In genomic region chr2:120502605-120502990, GRCm38 (mm10) we compare ENCODE assay signal across 11 mouse cellular contexts. TPM values are rescaled to one million over a fixed set of nuclear protein-coding genes. Genes with fewer than 3 reads are reported as not detected.
A peak's percentile ranks its signal among the peaks of the same experiment; 100 is the strongest.
DNase-seq lines count a peak whose midpoint lies in the region; ATAC-seq and TF ChIP-seq lines count a peak whose summit lies in the region.
"Had no signal": no experiment of that assay in that cellular context is flagged by ENCODE, and none has a peak within 500 bp of the region (broad histone marks: within the 10 kb centered on the region; RNA-seq: fewer than 3 reads in every experiment).

No protein-coding gene starts in this region.

- no peak overlapping the region for H3K4me3 ChIP-seq in liver, postnatal 0 days (ENCODE audit: low read depth, low read length)
- no peak overlapping the region for H3K4me3 ChIP-seq in liver, embryonic 11.5 days (ENCODE audit: low read depth, low read length)
- H3K4me3 ChIP-seq: embryonic facial prominence, embryonic 13.5 days; neural tube, embryonic 13.5 days had no signal

- no peak for TF ChIP-seq CTCF in liver, postnatal 0 days (IDR thresholded peaks at IDR 0.05; ENCODE audit: low read depth)

- no peak for TF ChIP-seq EP300 in liver, postnatal 0 days (IDR thresholded peaks at IDR 0.05; ENCODE audit: low read depth)

- WGBS in liver, postnatal 0 days (ENCODE audit: insufficient replicate concordance) = 54% methylated on average over 3 of the region's 3 CpGs
- 72% methylated on average over 3 of the region's 3 CpGs for WGBS in liver, embryonic 11.5 days

- H3K9me3 ChIP-seq in liver, postnatal 0 days (ENCODE audit: low read length) = no peaks in the 10 kb centered on the region
- H3K9me3 ChIP-seq in liver, embryonic 11.5 days (ENCODE audit: control insufficient read depth, low read length) = no peaks in the 10 kb centered on the region
- H3K9me3 ChIP-seq: embryonic facial prominence, embryonic 13.5 days; neural tube, embryonic 13.5 days had no signal

- H3K27me3 ChIP-seq in liver, postnatal 0 days (ENCODE audit: insufficient read depth, low read length) = no peaks in the 10 kb centered on the region
- H3K27me3 ChIP-seq in liver, embryonic 11.5 days (replicated peaks; ENCODE audit: control insufficient read depth, insufficient read depth, low read length) = no peaks in the 10 kb centered on the region
- H3K27me3 ChIP-seq: embryonic facial prominence, embryonic 13.5 days; neural tube, embryonic 13.5 days had no signal

- H3K4me2 ChIP-seq in liver, postnatal 0 days (ENCODE audit: low read depth, low read length) = no peak overlapping the region
- H3K4me2 ChIP-seq in liver, embryonic 11.5 days = no peak overlapping the region
- H3K4me2 ChIP-seq: embryonic facial prominence, embryonic 13.5 days; neural tube, embryonic 13.5 days had no signal

- DNase-seq in cerebellum, adult 11 months = peak; percentile 20
- DNase-seq in liver, postnatal 0 days = peak; percentile 31
- DNase-seq in liver, embryonic 11.5 days (ENCODE audit: low spot score) = no peak
- DNase-seq in adrenal gland, postnatal 36 days = peak; percentile 52 to 59
- DNase-seq in heart, postnatal 4 days = peak; percentile 72
- DNase-seq in lung, postnatal 10 days = no peak

- peaks cover 5% of the 10 kb centered on the region; the same call in 1 of the 2 replicates for H3K36me3 ChIP-seq in liver, postnatal 0 days (replicated peaks; ENCODE audit: insufficient read depth, low read length)
- H3K36me3 ChIP-seq in liver, embryonic 11.5 days (ENCODE audit: control insufficient read depth, insufficient read depth, low read length) = peaks cover 10% of the 10 kb centered on the region

- H3K9ac ChIP-seq in liver, postnatal 0 days (replicated peaks) = no peak overlapping the region
- no peak overlapping the region for H3K9ac ChIP-seq in liver, embryonic 11.5 days (ENCODE audit: low read depth, low read length)
- H3K9ac ChIP-seq: embryonic facial prominence, embryonic 13.5 days; neural tube, embryonic 13.5 days had no signal

- peaks cover 6% of the 10 kb centered on the region for H3K4me1 ChIP-seq in liver, postnatal 0 days (ENCODE audit: insufficient read depth)
- H3K4me1 ChIP-seq in liver, embryonic 11.5 days (replicated peaks; ENCODE audit: control insufficient read depth, insufficient read depth, low read length) = peaks cover 15% of the 10 kb centered on the region

- no peak for ATAC-seq in cerebellum, adult (ENCODE audit: insufficient number of reproducible peaks, low FRiP score, low TSS enrichment)
- ATAC-seq in liver, postnatal 0 days = no peak
- ATAC-seq in liver, embryonic 11.5 days (replicated peaks; ENCODE audit: low FRiP score) = no peak
- ATAC-seq in granulocyte monocyte progenitor cell, adult 5-6 weeks (replicated peaks; ENCODE audit: poor library complexity, severe bottlenecking) = no peak

- H3K27ac ChIP-seq in liver, postnatal 0 days (ENCODE audit: low read depth) = no peak overlapping the region
- no peak overlapping the region for H3K27ac ChIP-seq in liver, embryonic 11.5 days (ENCODE audit: low read depth, low read length)
- H3K27ac ChIP-seq: embryonic facial prominence, embryonic 13.5 days; macrophage; neural tube, embryonic 13.5 days had no signal

RNA-seq across cellular contexts. Expression of gene Capn3, which starts 46.8 kb away (rescaled TPM):
- 4.7 and 4.9 TPM in 2 replicates for polyA plus RNA-seq in liver, postnatal 0 days (2015; fragmentation: Nextera tagmentation; extraction: Ambion mirVana)
- polyA plus RNA-seq in liver, embryonic 11.5 days (2014; fragmentation: Nextera tagmentation; extraction: Ambion mirVana) = 6.3 and 7.5 TPM in 2 replicates
- total RNA-seq in adrenal gland, postnatal 36 days (2021) = under 1 TPM in 1 of 2 experiments, not detected in 1; 0.56 TPM
- total RNA-seq in heart, postnatal 4 days (2021) = 1 to 10 TPM; 2.5 to 2.9 TPM
- total RNA-seq in granulocyte monocyte progenitor cell, adult 5-6 weeks (2014; fragmentation: Nextera tagmentation) = 1.4 TPM in 1 of 2 replicates, not detected in the other
- total RNA-seq in granulocyte monocyte progenitor cell, adult 5-6 weeks (2017) = 1.4 and 1.6 TPM in 2 replicates

Comparison
In these comparisons a context has a peak if more than half of its experiments do, and no peak if none do; other contexts are left out.
1. DNase-seq: peak in cerebellum, adult 11 months (single experiment), liver, postnatal 0 days (single experiment), adrenal gland, postnatal 36 days (2 of 2) and heart, postnatal 4 days (single experiment); none in liver, embryonic 11.5 days (single experiment) and lung, postnatal 10 days (single experiment).